In the genomic region with DNA sequence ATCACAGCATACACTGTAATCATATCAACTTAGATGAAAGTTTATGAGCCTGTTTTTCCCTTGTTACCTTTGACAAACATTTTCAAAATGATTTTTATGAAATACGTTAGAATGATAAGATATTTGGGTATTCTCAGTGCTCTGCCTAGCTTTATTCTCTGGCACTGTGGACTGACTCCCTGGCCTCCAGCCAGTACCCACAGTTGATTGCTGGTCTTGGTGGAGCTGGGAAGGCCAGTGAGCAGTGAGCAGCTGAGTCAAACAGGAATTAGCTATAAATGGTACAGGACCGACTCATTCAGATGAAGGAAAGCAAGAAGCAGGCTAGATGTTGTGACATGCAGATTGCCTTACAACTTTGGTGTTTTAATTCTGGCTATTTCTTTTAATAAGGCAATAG, we compare ENCODE assay signal across 14 mouse cellular contexts. TPM values are rescaled to one million over a fixed set of nuclear protein-coding genes. Genes with fewer than 3 reads are reported as not detected.
DNase-seq lines count a peak whose midpoint lies in the region; ATAC-seq and TF ChIP-seq lines count a peak whose summit lies in the region.
"Had no signal": no experiment of that assay in that cellular context is flagged by ENCODE, and none has a peak within 500 bp of the region (broad histone marks: within the 10 kb centered on the region; RNA-seq: fewer than 3 reads in every experiment).

No protein-coding gene starts in this region.

- no peak overlapping the region for H3K4me2 ChIP-seq in midbrain, embryonic 11.5 days
- H3K4me2 ChIP-seq in midbrain, postnatal 0 days (ENCODE audit: low read depth, low read length, poor library complexity, severe bottlenecking) = no peak overlapping the region
- no peak overlapping the region for H3K4me2 ChIP-seq in forebrain, embryonic 15.5 days (replicated peaks)
- H3K4me2 ChIP-seq: embryonic facial prominence, embryonic 12.5 days; liver, embryonic 15.5 days; neural tube, embryonic 12.5 days had no signal

- peaks cover 10% of the 10 kb centered on the region; the same call in 1 of the 2 replicates for H3K36me3 ChIP-seq in midbrain, embryonic 11.5 days (ENCODE audit: control insufficient read depth, insufficient read depth, low read length)
- peaks cover 22% of the 10 kb centered on the region for H3K36me3 ChIP-seq in midbrain, postnatal 0 days (ENCODE audit: insufficient read depth, low read length)
- H3K36me3 ChIP-seq in forebrain, embryonic 15.5 days = peaks cover 55% of the 10 kb centered on the region

- peaks cover 3% of the 10 kb centered on the region; the same call in 1 of the 2 replicates for H3K4me1 ChIP-seq in cerebellum, adult 2 months (ENCODE audit: control insufficient read depth, insufficient read depth, low read length)
- peaks cover 6% of the 10 kb centered on the region for H3K4me1 ChIP-seq in midbrain, embryonic 11.5 days (ENCODE audit: control insufficient read depth, insufficient read depth, low read length)
- peaks cover 5% of the 10 kb centered on the region; the same call in 1 of the 2 replicates for H3K4me1 ChIP-seq in midbrain, postnatal 0 days (ENCODE audit: insufficient read depth, low read length)
- peaks cover 16% of the 10 kb centered on the region for H3K4me1 ChIP-seq in forebrain, embryonic 15.5 days

- WGBS in cerebellum, adult 2 months = 24% methylated on average over 2 of the region's 2 CpGs
- WGBS in midbrain, embryonic 11.5 days = 86% methylated on average over 2 of the region's 2 CpGs
- 89% methylated on average over 2 of the region's 2 CpGs for WGBS in midbrain, postnatal 0 days
- 82% methylated on average over 2 of the region's 2 CpGs for WGBS in forebrain, embryonic 15.5 days

- H3K9ac ChIP-seq in midbrain, embryonic 11.5 days (ENCODE audit: low read length) = no peak overlapping the region
- no peak overlapping the region for H3K9ac ChIP-seq in midbrain, postnatal 0 days (replicated peaks; ENCODE audit: low read length, poor library complexity, severe bottlenecking)
- H3K9ac ChIP-seq in forebrain, embryonic 15.5 days (replicated peaks) = no peak overlapping the region
- H3K9ac ChIP-seq: embryonic facial prominence, embryonic 12.5 days; liver, embryonic 15.5 days; neural tube, embryonic 12.5 days had no signal

- no peak for TF ChIP-seq CTCF in cerebellum, adult 2 months (IDR thresholded peaks at IDR 0.05; ENCODE audit: borderline replicate concordance, insufficient read depth, low read depth, low read length)
- no peak for TF ChIP-seq CTCF in midbrain, postnatal 0 days (IDR thresholded peaks at IDR 0.05)

- no peak for ATAC-seq in midbrain, embryonic 11.5 days (ENCODE audit: low FRiP score)
- ATAC-seq in midbrain, postnatal 0 days (ENCODE audit: low FRiP score) = no peak
- no peak for ATAC-seq in forebrain, embryonic 15.5 days (replicated peaks)

- H3K4me3 ChIP-seq in cerebellum, adult 2 months (replicated peaks; ENCODE audit: insufficient read depth, low read depth, low read length) = no peak overlapping the region
- H3K4me3 ChIP-seq in midbrain, embryonic 11.5 days (ENCODE audit: low read depth, low read length) = no peak overlapping the region
- no peak overlapping the region for H3K4me3 ChIP-seq in midbrain, postnatal 0 days (ENCODE audit: low read depth, low read length)
- H3K4me3 ChIP-seq in forebrain, embryonic 15.5 days = no peak overlapping the region
- H3K4me3 ChIP-seq: embryonic facial prominence, embryonic 12.5 days; forebrain, embryonic 10.5 days; liver, embryonic 15.5 days; neural tube, embryonic 12.5 days had no signal

- H3K27ac ChIP-seq in cerebellum, adult 2 months (ENCODE audit: insufficient read depth, low read length) = no peak overlapping the region
- H3K27ac ChIP-seq in midbrain, embryonic 11.5 days (ENCODE audit: low read depth, low read length) = no peak overlapping the region
- H3K27ac ChIP-seq in midbrain, postnatal 0 days (ENCODE audit: low read depth, low read length) = no peak overlapping the region
- H3K27ac ChIP-seq in forebrain, embryonic 15.5 days (replicated peaks) = no peak overlapping the region
- H3K27ac ChIP-seq: embryonic facial prominence, embryonic 12.5 days; forebrain, embryonic 10.5 days; liver, embryonic 15.5 days; neural tube, embryonic 12.5 days had no signal

- H3K27me3 ChIP-seq in cerebellum, adult 2 months (ENCODE audit: control insufficient read depth, insufficient read depth, low read length) = no peaks in the 10 kb centered on the region
- H3K27me3 ChIP-seq in midbrain, embryonic 11.5 days (ENCODE audit: control insufficient read depth, insufficient read depth, low read length) = no peaks in the 10 kb centered on the region
- H3K27me3 ChIP-seq in midbrain, postnatal 0 days (ENCODE audit: insufficient read depth, low read length) = no peaks in the 10 kb centered on the region
- no peaks in the 10 kb centered on the region for H3K27me3 ChIP-seq in forebrain, embryonic 15.5 days
- H3K27me3 ChIP-seq: embryonic facial prominence, embryonic 12.5 days; liver, embryonic 15.5 days; neural tube, embryonic 12.5 days had no signal

- peak; percentile 49 to 62 for DNase-seq in cerebellum, adult 2 months
- DNase-seq in cerebellum, adult 11 months = no peak
- peak; percentile 80 for DNase-seq in midbrain, embryonic 11.5 days (ENCODE audit: low spot score, missing footprints)
- DNase-seq in midbrain, postnatal 0 days (ENCODE audit: low spot score) = no peak
- peak; percentile 31 for DNase-seq in cerebellum, adult 8-10 months
- DNase-seq in frontal cortex, postnatal 25 days (ENCODE audit: low spot score in 2 of 2) = no peak
- no peak for DNase-seq in liver
- DNase-seq: layer of hippocampus, adult 9-11 months; midbrain, embryonic 14.5 days had no signal

- no peaks in the 10 kb centered on the region for H3K9me3 ChIP-seq in midbrain, embryonic 11.5 days (ENCODE audit: control insufficient read depth, low read length)
- H3K9me3 ChIP-seq in midbrain, postnatal 0 days (ENCODE audit: low read length) = no peaks in the 10 kb centered on the region
- no peaks in the 10 kb centered on the region for H3K9me3 ChIP-seq in forebrain, embryonic 15.5 days
- H3K9me3 ChIP-seq: embryonic facial prominence, embryonic 12.5 days; forebrain, embryonic 10.5 days; liver, embryonic 15.5 days; neural tube, embryonic 12.5 days had no signal

- TF ChIP-seq POLR2A in cerebellum, adult 2 months (IDR thresholded peaks at IDR 0.05; ENCODE audit: borderline replicate concordance, insufficient read depth, low read length) = no peak

RNA-seq across cellular contexts. Expression of a gene that starts 5.3 kb away (rescaled TPM):
- 38.7 and 41.9 TPM in 2 replicates for polyA plus RNA-seq in cerebellum, adult 2 months (2012; rRNA removed)
- polyA plus RNA-seq in midbrain, embryonic 11.5 days (2014; fragmentation: Nextera tagmentation; extraction: Ambion mirVana) = 12.6 and 13.9 TPM in 2 replicates
- total RNA-seq in midbrain, postnatal 0 days (2014; rRNA removed) = 59.2 and 68.1 TPM in 2 replicates
- polyA plus RNA-seq in midbrain, postnatal 0 days (2015; fragmentation: Nextera tagmentation; extraction: Ambion mirVana) = 15.8 and 18.1 TPM in 2 replicates
- polyA plus RNA-seq in forebrain, embryonic 15.5 days (2015; fragmentation: Nextera tagmentation; extraction: Ambion mirVana) = 21.2 and 24.6 TPM in 2 replicates

RNA-seq across cellular contexts. Expression of a gene that starts 53.1 kb away (rescaled TPM):
- 33.8 and 36.9 TPM in 2 replicates for polyA plus RNA-seq in cerebellum, adult 2 months (2012; rRNA removed)
- polyA plus RNA-seq in midbrain, embryonic 11.5 days (2014; fragmentation: Nextera tagmentation; extraction: Ambion mirVana) = 40.6 and 50.4 TPM in 2 replicates
- 61.7 and 75.0 TPM in 2 replicates for total RNA-seq in midbrain, postnatal 0 days (2014; rRNA removed)
- 11.8 and 12.6 TPM in 2 replicates for polyA plus RNA-seq in midbrain, postnatal 0 days (2015; fragmentation: Nextera tagmentation; extraction: Ambion mirVana)
- 24.7 and 25.8 TPM in 2 replicates for polyA plus RNA-seq in forebrain, embryonic 15.5 days (2015; fragmentation: Nextera tagmentation; extraction: Ambion mirVana)

Comparison
In these comparisons a context has a peak if more than half of its experiments do, and no peak if none do; other contexts are left out.
1. DNase-seq: peak in cerebellum, adult 2 months (2 of 2), midbrain, embryonic 11.5 days (single experiment) and cerebellum, adult 8-10 months (single experiment); none in cerebellum, adult 11 months (single experiment), midbrain, postnatal 0 days (single experiment), frontal cortex, postnatal 25 days (0 of 2) and liver (single experiment).